Mouse (Mus musculus) kidney, adult 2 months (tissue): Measurements from ENCODE around the gene Il1rl2.

Source experiments
- CTCF ChIP-seq: fragments of 200-500 bp; conservative IDR thresholded peaks from 2 replicates; pipeline ENCODE4 v1.5.1; 2011; ENCODE audit warnings: low read depth, mild to moderate bottlenecking, control low read depth, low read length, moderate library complexity, mixed read lengths; ENCODE audit not compliant: insufficient read depth, insufficient read length
- POLR2A ChIP-seq: fragments of 200-500 bp; IDR thresholded peaks from one replicate; pipeline ENCODE4 v1.6.1; 2011; ENCODE audit warnings: low read depth, low read length, control low read depth

DNA sequence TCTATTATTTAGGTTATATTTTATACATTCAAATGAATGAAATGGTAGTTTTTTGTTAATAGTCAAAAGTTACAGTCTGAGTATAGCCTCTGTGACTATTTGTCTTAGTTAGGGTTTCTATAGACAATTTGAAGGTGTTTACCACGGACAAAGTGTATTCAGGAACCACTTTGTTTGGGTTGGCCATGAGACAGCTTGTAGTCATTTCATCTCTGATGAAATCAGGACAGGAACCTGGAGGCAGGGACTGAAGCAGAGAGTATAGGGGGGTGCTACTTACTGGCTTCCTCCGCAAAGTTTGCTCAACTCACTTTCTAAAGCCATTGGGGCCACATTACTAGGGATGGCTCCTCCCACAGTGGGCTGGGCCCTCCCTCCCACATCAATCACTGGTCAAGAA lies 12.8 kb upstream of the Il1rl2 start:
- TF ChIP-seq CTCF, result no peak
- no peak for TF ChIP-seq POLR2A
